Mouse (Mus musculus) intestine, postnatal 0 days (tissue): Measurements from ENCODE around the gene Tuba1a. TPM values are rescaled to one million over a fixed set of nuclear protein-coding genes. Genes with fewer than 3 reads are reported as not detected.
"Not testable (repeated sequence)": the region's sequence is repeated elsewhere in the genome, so short reads cannot be mapped to it uniquely, and the experiment has no call there.

Experiments used
- ATAC-seq: fragments of 200-750 bp; cut with Nextera tagmentation; 2 replicates; pipeline ENCODE4 v1.8.0; 2017; ENCODE audit warnings: mild to moderate bottlenecking, moderate TSS enrichment, moderate library complexity
- H3K27ac ChIP-seq: fragments of 300-500 bp; sonication (generic); 2 replicates; pipeline ENCODE4 v1.5.1; 2014; ENCODE audit warnings: mild to moderate bottlenecking, low read depth, low read length, moderate library complexity
- H3K27me3 ChIP-seq: fragments of 300-500 bp; sonication (generic); replicated peaks from 2 replicates; pipeline ENCODE4 v1.6.1; 2014; ENCODE audit warnings: low read length, mixed read lengths; ENCODE audit not compliant: control insufficient read depth, insufficient read depth
- H3K36me3 ChIP-seq: fragments of 300-500 bp; sonication (generic); 2 replicates; pipeline ENCODE4 v1.6.1; 2014; ENCODE audit warnings: mild to moderate bottlenecking, moderate library complexity; ENCODE audit not compliant: control insufficient read depth, insufficient read depth
- H3K4me1 ChIP-seq: fragments of 300-500 bp; sonication (generic); replicated peaks from 2 replicates; pipeline ENCODE4 v1.6.1; 2014; ENCODE audit warnings: antibody characterized with exemption, low read length, mixed read lengths; ENCODE audit not compliant: control insufficient read depth, insufficient read depth
- H3K4me2 ChIP-seq: fragments of 300-500 bp; sonication (generic); replicated peaks from 2 replicates; pipeline ENCODE4 v1.6.1; 2014; ENCODE audit warnings: low read depth, mild to moderate bottlenecking, moderate library complexity
- H3K4me3 ChIP-seq: fragments of 300-500 bp; sonication (generic); 2 replicates; pipeline ENCODE4 v1.5.1; 2014; ENCODE audit warnings: low read depth, low read length
- H3K9ac ChIP-seq: fragments of 300-500 bp; sonication (generic); 2 replicates; pipeline ENCODE4 v1.6.1; 2014; ENCODE audit warnings: mild to moderate bottlenecking, low read depth, low read length
- H3K9me3 ChIP-seq: fragments of 300-500 bp; sonication (generic); 2 replicates; pipeline ENCODE4 v1.6.1; 2016; ENCODE audit warnings: mixed run types; ENCODE audit not compliant: control insufficient read depth
- CTCF ChIP-seq: sonication (generic); IDR thresholded peaks from 2 replicates; pipeline ENCODE4 v1.5.1; 2016; ENCODE audit warnings: low read depth, mild to moderate bottlenecking, control low read depth, antibody characterized with exemption, moderate library complexity
- WGBS: fragments of 180-500 bp; shearing (Covaris S2); extraction: QIAGEN DNeasy Blood & Tissue Kit; methylation state at CpG from one replicate; pipeline ENCODE4 v1.1.7; 2014; 5-methylcytosine and 5-hydroxymethylcytosine counted together
- polyA plus RNA-seq: library from polyadenylated mRNA; unstranded; fragments of >200 nt; fragmentation: Nextera tagmentation; extraction: Ambion mirVana; gene quantifications from 2 replicates; pipeline ENCODE4 v1.2.1, GENCODE M21; 2015

Tuba1a gene
- polyA plus RNA-seq, 1 experiment from 2014 or later, result 503 TPM

- H3K9me3 ChIP-seq, result no peaks in the 10 kb centered on the region
- no peaks in the 10 kb centered on the region for H3K27me3 ChIP-seq
- no peak for ATAC-seq
- H3K4me3 ChIP-seq, result no peak overlapping the region
- 89% methylated on average over 5 of the region's 5 CpGs for WGBS
- H3K4me1 ChIP-seq, result no peaks in the 10 kb centered on the region
- no peak overlapping the region for H3K4me2 ChIP-seq
- no peak for TF ChIP-seq CTCF
- H3K27ac ChIP-seq, result peak overlapping the region; percentile 88
- H3K36me3 ChIP-seq, result no peaks in the 10 kb centered on the region
- H3K9ac ChIP-seq, result no peak overlapping the region
Measured at GRCm38 (mm10) chr15:98921510-98921909, 32.0 kb downstream of the Tuba1a start.

GRCm38 (mm10) chr15:98918499-98918895, 35.0 kb downstream of the Tuba1a start:
- 20% methylated on average over 8 of the region's 8 CpGs for WGBS
- peak overlapping the region; percentile 40; the same call in 1 of the 2 replicates for H3K9ac ChIP-seq
- not testable (repeated sequence) for H3K4me1 ChIP-seq, H3K36me3 ChIP-seq, ATAC-seq, H3K27me3 ChIP-seq, H3K9me3 ChIP-seq
- peak overlapping the region; percentile 93 for H3K27ac ChIP-seq
- H3K4me3 ChIP-seq, result peak overlapping the region; percentile 89
- H3K4me2 ChIP-seq, result peak overlapping the region; percentile 82

GRCm38 (mm10) chr15:98917538-98918498, 35.7 kb downstream of the Tuba1a start, which contains the start of gene Lmbr1l:
Gene Lmbr1l (minus strand): TSS chr15:98918231.
- peak; percentile 98 for ATAC-seq
- Histone ChIP-seq H3K27me3 (no peaks in the 10 kb centered on the region), H3K27ac (peak within 1 kb of the TSS; percentile 93), H3K36me3 (peaks cover 11% of the 10 kb centered on the region), H3K9ac (peak within 1 kb of the TSS; percentile 87), H3K4me2 (peak within 1 kb of the TSS; percentile 82), H3K4me3 (peak within 1 kb of the TSS; percentile 89), H3K4me1 (0 out of 2 replicates have a peak, but pooled peaks cover 2% of the 10 kb centered on the region), H3K9me3 (no peaks in the 10 kb centered on the region)
- TF ChIP-seq CTCF, result no peak
- under 1% methylated on average over 82 of the region's 82 CpGs for WGBS

- 0% methylated on average over 14 of the region's 14 CpGs for WGBS
- no peak for TF ChIP-seq CTCF
- no peaks in the 10 kb centered on the region for H3K27me3 ChIP-seq
- H3K4me2 ChIP-seq, result peak overlapping the region; percentile 82
- no peaks in the 10 kb centered on the region for H3K9me3 ChIP-seq
- no peak for ATAC-seq
- peak overlapping the region; percentile 93 for H3K27ac ChIP-seq
- 0 out of 2 replicates have a peak, but pooled peaks cover 2% of the 10 kb centered on the region for H3K4me1 ChIP-seq
- H3K36me3 ChIP-seq, result peaks cover 18% of the 10 kb centered on the region
- H3K9ac ChIP-seq, result peak overlapping the region; percentile 87
- H3K4me3 ChIP-seq, result peak overlapping the region; percentile 89
Measured at GRCm38 (mm10) chr15:98917091-98917490, 36.4 kb downstream of the Tuba1a start.

- H3K4me2 ChIP-seq, result peak overlapping the region; percentile 82
- no peak overlapping the region for H3K4me3 ChIP-seq
- 0 out of 2 replicates have a peak, but pooled peaks cover 2% of the 10 kb centered on the region for H3K4me1 ChIP-seq
- WGBS, result 83% methylated on average over 4 of the region's 4 CpGs
- no peaks in the 10 kb centered on the region for H3K9me3 ChIP-seq
- ATAC-seq, result no peak
- no peak overlapping the region for H3K9ac ChIP-seq
- TF ChIP-seq CTCF, result no peak
- H3K27me3 ChIP-seq, result no peaks in the 10 kb centered on the region
- no peak overlapping the region for H3K27ac ChIP-seq
- peaks cover 29% of the 10 kb centered on the region for H3K36me3 ChIP-seq
Measured at GRCm38 (mm10) chr15:98916016-98916415, 37.5 kb downstream of the Tuba1a start.

GRCm38 (mm10) chr15:98914903-98915302, 38.6 kb downstream of the Tuba1a start:
- Histone ChIP-seq H3K4me1 (0 out of 2 replicates have a peak, but pooled peaks cover 2% of the 10 kb centered on the region), H3K4me3 (no peak overlapping the region), H3K9me3 (no peaks in the 10 kb centered on the region), H3K36me3 (peaks cover 40% of the 10 kb centered on the region), H3K4me2 (no peak overlapping the region), H3K27ac (no peak overlapping the region), H3K9ac (no peak overlapping the region), H3K27me3 (no peaks in the 10 kb centered on the region)
- TF ChIP-seq CTCF, result no peak
- ATAC-seq, result no peak
- WGBS, result 88% methylated on average over 6 of the region's 6 CpGs
